Mouse (Mus musculus): Measurements from ENCODE around the gene Camta1.
A peak's percentile ranks its signal among the peaks of the same experiment; 100 is the strongest.

Gene Camta1

GRCm38 (mm10) chr4:151105886-151106285 lies 755.8 kb downstream of the Camta1 start:
- DNase-seq = no peak

- no peak for DNase-seq
Measured at GRCm38 (mm10) chr4:151104147-151104546, 757.5 kb downstream of the Camta1 start.

GRCm38 (mm10) chr4:151103646-151104045 lies 758.0 kb downstream of the Camta1 start:
- no peak for DNase-seq

- no peak for DNase-seq
Measured at GRCm38 (mm10) chr4:151097104-151097438, 764.6 kb downstream of the Camta1 start.

GRCm38 (mm10) chr4:151096334-151097103 lies 765.2 kb downstream of the Camta1 start:
- DNase-seq = no peak

GRCm38 (mm10) chr4:151095207-151095606 lies 766.5 kb downstream of the Camta1 start:
- peak; percentile 60 to 72 for DNase-seq

GRCm38 (mm10) chr4:151089270-151089669 lies 772.4 kb downstream of the Camta1 start, which contains the start of gene Gm13090:
TSS of gene Gm13090 (plus strand) at chr4:151089570.
- no peak for DNase-seq

GRCm38 (mm10) chr4:151088819-151089218 lies 772.9 kb downstream of the Camta1 start:
- no peak for DNase-seq

- no peak for DNase-seq
Measured at GRCm38 (mm10) chr4:151087358-151087757, 774.3 kb downstream of the Camta1 start.

GRCm38 (mm10) chr4:151083027-151083426 lies 778.6 kb downstream of the Camta1 start:
- no peak for DNase-seq

GRCm38 (mm10) chr4:151081977-151082376 lies 779.7 kb downstream of the Camta1 start:
- no peak for DNase-seq

GRCm38 (mm10) chr4:151081355-151081754 lies 780.3 kb downstream of the Camta1 start:
- DNase-seq = no peak

GRCm38 (mm10) chr4:151074817-151075216 lies 786.9 kb downstream of the Camta1 start:
- no peak for DNase-seq

GRCm38 (mm10) chr4:151073108-151073744 lies 788.5 kb downstream of the Camta1 start:
- peak; percentile 80 to 82 for DNase-seq

- no peak for DNase-seq
Measured at GRCm38 (mm10) chr4:151070962-151071361, 790.7 kb downstream of the Camta1 start.

GRCm38 (mm10) chr4:151068751-151069150 lies 792.9 kb downstream of the Camta1 start:
- no peak for DNase-seq

GRCm38 (mm10) chr4:151059566-151059965 lies 802.1 kb downstream of the Camta1 start:
- no peak for DNase-seq

- DNase-seq = no peak
Measured at GRCm38 (mm10) chr4:151058634-151059033, 803.0 kb downstream of the Camta1 start.

- DNase-seq = peak; percentile 100
Measured at GRCm38 (mm10) chr4:151057347-151058321, 804.0 kb downstream of the Camta1 start, which contains the start of gene Vamp3. TSS of gene Vamp3 (minus strand) at chr4:151057963.

GRCm38 (mm10) chr4:151051162-151051561 lies 810.5 kb downstream of the Camta1 start:
- DNase-seq = no peak

GRCm38 (mm10) chr4:151046524-151046923 lies 815.2 kb downstream of the Camta1 start:
- DNase-seq = no peak

- DNase-seq = no peak
Measured at GRCm38 (mm10) chr4:151044944-151045570, 816.6 kb downstream of the Camta1 start.

Data from kidney, postnatal 4 days (tissue).